Mouse (Mus musculus): Measurements from ENCODE around the gene Cacna2d1. TPM values are rescaled to one million over a fixed set of nuclear protein-coding genes. Genes with fewer than 3 reads are reported as not detected.

Gene Cacna2d1
- polyA plus RNA-seq, 1 experiment from 2014 or later: 13.3 TPM

GRCm38 (mm10) chr5:16086979-16087902 lies 152.8 kb downstream of the Cacna2d1 start:
- whole genome bisulfite sequencing: 76% methylated on average over 10 of the region's 10 CpGs
- H3K27me3 ChIP-seq (ENCODE audit: insufficient read depth, low read length): no peaks in the 10 kb centered on the region
- H3K36me3 ChIP-seq (ENCODE audit: insufficient read depth, low read length): no peaks in the 10 kb centered on the region
- no peak overlapping the region for H3K4me2 ChIP-seq (replicated peaks; ENCODE audit: low read depth, low read length)
- ATAC-seq (ENCODE audit: low FRiP score, low TSS enrichment): no peak
- H3K4me1 ChIP-seq (ENCODE audit: insufficient read depth, low read length): no peaks in the 10 kb centered on the region
- H3K9me3 ChIP-seq (ENCODE audit: low read length): no peaks in the 10 kb centered on the region
- no peak overlapping the region for H3K9ac ChIP-seq (replicated peaks; ENCODE audit: low read length)
- H3K4me3 ChIP-seq (ENCODE audit: low read length): no peak overlapping the region
- no peak overlapping the region for H3K27ac ChIP-seq (ENCODE audit: low read length)

GRCm38 (mm10) chr5:16087995-16088394 lies 153.5 kb downstream of the Cacna2d1 start:
- H3K27me3 ChIP-seq (ENCODE audit: insufficient read depth, low read length): no peaks in the 10 kb centered on the region
- no peak overlapping the region for H3K27ac ChIP-seq (ENCODE audit: low read length)
- H3K4me2 ChIP-seq (replicated peaks; ENCODE audit: low read depth, low read length): no peak overlapping the region
- no peak overlapping the region for H3K4me3 ChIP-seq (ENCODE audit: low read length)
- no peak overlapping the region for H3K9ac ChIP-seq (replicated peaks; ENCODE audit: low read length)
- ATAC-seq (ENCODE audit: low FRiP score, low TSS enrichment): no peak
- no peaks in the 10 kb centered on the region for H3K9me3 ChIP-seq (ENCODE audit: low read length)
- no peaks in the 10 kb centered on the region for H3K4me1 ChIP-seq (ENCODE audit: insufficient read depth, low read length)
- 91% methylated on average over 2 of the region's 2 CpGs for WGBS
- no peaks in the 10 kb centered on the region for H3K36me3 ChIP-seq (ENCODE audit: insufficient read depth, low read length)

GRCm38 (mm10) chr5:16092540-16092939 lies 158.0 kb downstream of the Cacna2d1 start:
- Histone ChIP-seq H3K9me3 (ENCODE audit: low read length) (no peaks in the 10 kb centered on the region), H3K27ac (ENCODE audit: low read length) (no peak overlapping the region), H3K36me3 (ENCODE audit: insufficient read depth, low read length) (no peaks in the 10 kb centered on the region), H3K9ac (replicated peaks; ENCODE audit: low read length) (no peak overlapping the region), H3K4me2 (replicated peaks; ENCODE audit: low read depth, low read length) (no peak overlapping the region), H3K4me3 (ENCODE audit: low read length) (no peak overlapping the region), H3K4me1 (ENCODE audit: insufficient read depth, low read length) (peaks cover 3% of the 10 kb centered on the region; the same call in 1 of the 2 replicates), H3K27me3 (ENCODE audit: insufficient read depth, low read length) (no peaks in the 10 kb centered on the region)
- 74% methylated on average over 7 of the region's 7 CpGs for WGBS
- no peak for ATAC-seq (ENCODE audit: low FRiP score, low TSS enrichment)

GRCm38 (mm10) chr5:16093071-16093693 lies 158.7 kb downstream of the Cacna2d1 start:
- Histone ChIP-seq H3K27ac (ENCODE audit: low read length) (no peak overlapping the region), H3K36me3 (ENCODE audit: insufficient read depth, low read length) (no peaks in the 10 kb centered on the region), H3K9me3 (ENCODE audit: low read length) (no peaks in the 10 kb centered on the region), H3K27me3 (ENCODE audit: insufficient read depth, low read length) (no peaks in the 10 kb centered on the region), H3K4me2 (replicated peaks; ENCODE audit: low read depth, low read length) (no peak overlapping the region), H3K4me1 (ENCODE audit: insufficient read depth, low read length) (peaks cover 3% of the 10 kb centered on the region; the same call in 1 of the 2 replicates), H3K9ac (replicated peaks; ENCODE audit: low read length) (no peak overlapping the region), H3K4me3 (ENCODE audit: low read length) (no peak overlapping the region)
- 79% methylated on average over 11 of the region's 11 CpGs for WGBS
- no peak for ATAC-seq (ENCODE audit: low FRiP score, low TSS enrichment)

- H3K27ac ChIP-seq (ENCODE audit: low read length): no peak overlapping the region
- H3K27me3 ChIP-seq (ENCODE audit: insufficient read depth, low read length): no peaks in the 10 kb centered on the region
- peaks cover 3% of the 10 kb centered on the region; the same call in 1 of the 2 replicates for H3K4me1 ChIP-seq (ENCODE audit: insufficient read depth, low read length)
- no peaks in the 10 kb centered on the region for H3K9me3 ChIP-seq (ENCODE audit: low read length)
- no peak for ATAC-seq (ENCODE audit: low FRiP score, low TSS enrichment)
- no peak overlapping the region for H3K4me3 ChIP-seq (ENCODE audit: low read length)
- H3K4me2 ChIP-seq (replicated peaks; ENCODE audit: low read depth, low read length): no peak overlapping the region
- 46% methylated on average over 4 of the region's 4 CpGs for WGBS
- no peaks in the 10 kb centered on the region for H3K36me3 ChIP-seq (ENCODE audit: insufficient read depth, low read length)
- no peak overlapping the region for H3K9ac ChIP-seq (replicated peaks; ENCODE audit: low read length)
These were observed 160.9 kb downstream of the Cacna2d1 start for GRCm38 (mm10) chr5:16095345-16095744.

GRCm38 (mm10) chr5:16098766-16099165 lies 164.3 kb downstream of the Cacna2d1 start:
- Histone ChIP-seq H3K36me3 (ENCODE audit: insufficient read depth, low read length) (no peaks in the 10 kb centered on the region), H3K4me2 (replicated peaks; ENCODE audit: low read depth, low read length) (no peak overlapping the region), H3K9ac (replicated peaks; ENCODE audit: low read length) (no peak overlapping the region), H3K27me3 (ENCODE audit: insufficient read depth, low read length) (no peaks in the 10 kb centered on the region), H3K4me1 (ENCODE audit: insufficient read depth, low read length) (peaks cover 3% of the 10 kb centered on the region; the same call in 1 of the 2 replicates), H3K9me3 (ENCODE audit: low read length) (no peaks in the 10 kb centered on the region), H3K27ac (ENCODE audit: low read length) (no peak overlapping the region), H3K4me3 (ENCODE audit: low read length) (no peak overlapping the region)
- WGBS: 91% methylated on average over 2 of the region's 2 CpGs
- ATAC-seq (ENCODE audit: low FRiP score, low TSS enrichment): no peak

GRCm38 (mm10) chr5:16101820-16102219 lies 167.3 kb downstream of the Cacna2d1 start:
- no peaks in the 10 kb centered on the region for H3K36me3 ChIP-seq (ENCODE audit: insufficient read depth, low read length)
- no peaks in the 10 kb centered on the region for H3K27me3 ChIP-seq (ENCODE audit: insufficient read depth, low read length)
- no peak for ATAC-seq (ENCODE audit: low FRiP score, low TSS enrichment)
- no peak overlapping the region for H3K9ac ChIP-seq (replicated peaks; ENCODE audit: low read length)
- WGBS: 100% methylated on average over 1 of the region's 1 CpGs
- no peak overlapping the region for H3K4me2 ChIP-seq (replicated peaks; ENCODE audit: low read depth, low read length)
- H3K4me3 ChIP-seq (ENCODE audit: low read length): no peak overlapping the region
- no peak overlapping the region for H3K27ac ChIP-seq (ENCODE audit: low read length)
- H3K4me1 ChIP-seq (ENCODE audit: insufficient read depth, low read length): no peaks in the 10 kb centered on the region
- no peaks in the 10 kb centered on the region for H3K9me3 ChIP-seq (ENCODE audit: low read length)

- 80% methylated on average over 2 of the region's 2 CpGs for WGBS
- Histone ChIP-seq H3K36me3 (ENCODE audit: insufficient read depth, low read length) (no peaks in the 10 kb centered on the region), H3K4me1 (ENCODE audit: insufficient read depth, low read length) (no peaks in the 10 kb centered on the region), H3K4me3 (ENCODE audit: low read length) (no peak overlapping the region), H3K4me2 (replicated peaks; ENCODE audit: low read depth, low read length) (no peak overlapping the region), H3K9me3 (ENCODE audit: low read length) (no peaks in the 10 kb centered on the region), H3K9ac (replicated peaks; ENCODE audit: low read length) (no peak overlapping the region), H3K27ac (ENCODE audit: low read length) (no peak overlapping the region), H3K27me3 (ENCODE audit: insufficient read depth, low read length) (no peaks in the 10 kb centered on the region)
- ATAC-seq (ENCODE audit: low FRiP score, low TSS enrichment): no peak
These were observed 171.2 kb downstream of the Cacna2d1 start for GRCm38 (mm10) chr5:16105701-16106100.

- no peaks in the 10 kb centered on the region for H3K4me1 ChIP-seq (ENCODE audit: insufficient read depth, low read length)
- no peaks in the 10 kb centered on the region for H3K9me3 ChIP-seq (ENCODE audit: low read length)
- WGBS: 62% methylated on average over 1 of the region's 1 CpGs
- H3K27ac ChIP-seq (ENCODE audit: low read length): no peak overlapping the region
- H3K36me3 ChIP-seq (ENCODE audit: insufficient read depth, low read length): no peaks in the 10 kb centered on the region
- H3K4me2 ChIP-seq (replicated peaks; ENCODE audit: low read depth, low read length): no peak overlapping the region
- no peak overlapping the region for H3K4me3 ChIP-seq (ENCODE audit: low read length)
- no peaks in the 10 kb centered on the region for H3K27me3 ChIP-seq (ENCODE audit: insufficient read depth, low read length)
- ATAC-seq (ENCODE audit: low FRiP score, low TSS enrichment): no peak
- no peak overlapping the region for H3K9ac ChIP-seq (replicated peaks; ENCODE audit: low read length)
These were observed 176.2 kb downstream of the Cacna2d1 start for GRCm38 (mm10) chr5:16110643-16111042.

GRCm38 (mm10) chr5:16113879-16114278 lies 179.4 kb downstream of the Cacna2d1 start:
- WGBS: 87% methylated on average over 1 of the region's 1 CpGs

More at GRCm38 (mm10) chr5:16113879-16114278, 179.4 kb downstream of the Cacna2d1 start:
- Histone ChIP-seq H3K4me1 (ENCODE audit: insufficient read depth, low read length) (no peaks in the 10 kb centered on the region), H3K9ac (replicated peaks; ENCODE audit: low read length) (no peak overlapping the region), H3K4me3 (ENCODE audit: low read length) (no peak overlapping the region), H3K36me3 (ENCODE audit: insufficient read depth, low read length) (no peaks in the 10 kb centered on the region), H3K9me3 (ENCODE audit: low read length) (no peaks in the 10 kb centered on the region), H3K27me3 (ENCODE audit: insufficient read depth, low read length) (no peaks in the 10 kb centered on the region), H3K4me2 (replicated peaks; ENCODE audit: low read depth, low read length) (no peak overlapping the region), H3K27ac (ENCODE audit: low read length) (no peak overlapping the region)
- no peak for ATAC-seq (ENCODE audit: low FRiP score, low TSS enrichment)
